8 mouse cellular contexts compared by ENCODE assay signal in the genomic region with DNA sequence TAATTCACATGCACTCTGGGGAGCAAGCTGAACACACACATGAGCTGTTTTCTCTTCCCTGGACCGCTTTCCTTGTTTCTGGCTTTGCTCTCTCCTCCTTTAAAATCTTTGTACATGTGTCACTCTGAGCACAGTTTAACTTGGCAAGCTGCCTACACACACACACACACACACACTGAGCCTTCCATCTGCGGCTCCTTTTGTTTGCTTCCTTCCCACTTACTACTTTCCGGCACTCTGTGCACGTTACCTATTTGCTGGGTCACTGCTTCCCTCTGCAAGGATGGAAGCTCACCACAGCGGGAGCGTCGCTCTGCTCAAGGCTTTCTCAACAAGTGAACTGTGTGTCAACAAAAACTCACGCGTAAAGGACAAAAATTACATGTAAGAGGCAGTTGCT. TPM values are rescaled to one million over a fixed set of nuclear protein-coding genes. Genes with fewer than 3 reads are reported as not detected.
DNase-seq lines count a peak whose midpoint lies in the region; ATAC-seq and TF ChIP-seq lines count a peak whose summit lies in the region.

No protein-coding gene starts in this region.

- no peak for TF ChIP-seq POLR2A in brain, embryonic 14.5 days (IDR thresholded peaks at IDR 0.05; ENCODE audit: borderline replicate concordance, extremely low read depth, insufficient read depth, insufficient read length, poor library complexity, severe bottlenecking)

- H3K27ac ChIP-seq in kidney, embryonic 14.5 days (ENCODE audit: low read depth, low read length): no peak overlapping the region; the same call in 1 of the 2 replicates
- 0 out of 4 replicates have a peak overlapping the region, but pooled peaks of 1 of the 2 experiments have one; percentile 24 for H3K27ac ChIP-seq in heart, embryonic 14.5 days (replicated peaks in 1 of 2; ENCODE audit: control insufficient read depth in 1 of 2, insufficient read depth in 1 of 2, low read depth in 2 of 2, low read length in 2 of 2)
- H3K27ac ChIP-seq in midbrain, embryonic 14.5 days (replicated peaks; ENCODE audit: low read depth, low read length): 0 out of 2 replicates have a peak overlapping the region, but pooled peaks have one; percentile 13

- H3K36me3 ChIP-seq in kidney, embryonic 14.5 days (ENCODE audit: control insufficient read depth, insufficient read depth, low read length): no peaks in the 10 kb centered on the region
- peaks cover 5% of the 10 kb centered on the region; the same call in 1 of the 2 replicates for H3K36me3 ChIP-seq in heart, embryonic 14.5 days (ENCODE audit: control insufficient read depth, insufficient read depth, low read length)
- peaks cover 9% of the 10 kb centered on the region; the same call in 1 of the 2 replicates for H3K36me3 ChIP-seq in midbrain, embryonic 14.5 days (ENCODE audit: control insufficient read depth, insufficient read depth, low read length)

- H3K4me3 ChIP-seq in kidney, embryonic 14.5 days (ENCODE audit: low read length): no peak overlapping the region
- no peak overlapping the region for H3K4me3 ChIP-seq in heart, embryonic 14.5 days (ENCODE audit: control insufficient read depth in 1 of 2, insufficient read depth in 1 of 2, low read depth in 1 of 2, low read length in 2 of 2)
- H3K4me3 ChIP-seq in midbrain, embryonic 14.5 days (replicated peaks; ENCODE audit: low read depth, low read length): no peak overlapping the region

- no peak overlapping the region for H3K9ac ChIP-seq in kidney, embryonic 14.5 days (ENCODE audit: low read depth, low read length)
- H3K9ac ChIP-seq in heart, embryonic 14.5 days (ENCODE audit: low read length): no peak overlapping the region
- no peak overlapping the region for H3K9ac ChIP-seq in midbrain, embryonic 14.5 days (replicated peaks; ENCODE audit: low read length)

- no peak overlapping the region for H3K4me2 ChIP-seq in kidney, embryonic 14.5 days (replicated peaks; ENCODE audit: low read depth, low read length)
- no peak overlapping the region for H3K4me2 ChIP-seq in heart, embryonic 14.5 days (ENCODE audit: low read length)
- no peak overlapping the region for H3K4me2 ChIP-seq in midbrain, embryonic 14.5 days (ENCODE audit: low read length)

- H3K4me1 ChIP-seq in kidney, embryonic 14.5 days (ENCODE audit: control insufficient read depth, insufficient read depth, low read length): 0 out of 2 replicates have a peak, but pooled peaks cover 4% of the 10 kb centered on the region
- 0 out of 4 replicates have a peak, but pooled peaks cover 0 to 3% of the 10 kb centered on the region in 2 experiments for H3K4me1 ChIP-seq in heart, embryonic 14.5 days (ENCODE audit: control insufficient read depth in 2 of 2, insufficient read depth in 2 of 2, low read length in 2 of 2)
- H3K4me1 ChIP-seq in midbrain, embryonic 14.5 days (ENCODE audit: control insufficient read depth, insufficient read depth, low read length): 0 out of 2 replicates have a peak, but pooled peaks cover 7% of the 10 kb centered on the region

- H3K27me3 ChIP-seq in kidney, embryonic 14.5 days (ENCODE audit: control insufficient read depth, insufficient read depth, low read length): no peaks in the 10 kb centered on the region
- H3K27me3 ChIP-seq in heart, embryonic 14.5 days (ENCODE audit: control insufficient read depth, insufficient read depth, low read length): no peaks in the 10 kb centered on the region
- no peaks in the 10 kb centered on the region for H3K27me3 ChIP-seq in midbrain, embryonic 14.5 days (ENCODE audit: control insufficient read depth, insufficient read depth, low read length)

- 27% methylated on average over 9 of the region's 9 CpGs for WGBS in kidney, embryonic 14.5 days
- WGBS in heart, embryonic 14.5 days: 52% methylated on average over 9 of the region's 9 CpGs
- WGBS in midbrain, embryonic 14.5 days: 57% methylated on average over 9 of the region's 9 CpGs

- ATAC-seq in kidney, embryonic 14.5 days (ENCODE audit: low FRiP score, low TSS enrichment): peak; percentile 56; the same call in 1 of the 2 replicates
- ATAC-seq in heart, embryonic 14.5 days (ENCODE audit: insufficient number of reproducible peaks, insufficient read depth, low FRiP score, low read depth): peak; percentile 80
- ATAC-seq in midbrain, embryonic 14.5 days (ENCODE audit: low FRiP score, low TSS enrichment): peak; percentile 67

- no peaks in the 10 kb centered on the region for H3K9me3 ChIP-seq in kidney, embryonic 14.5 days (ENCODE audit: control insufficient read depth, low read length)
- no peaks in the 10 kb centered on the region for H3K9me3 ChIP-seq in heart, embryonic 14.5 days (ENCODE audit: control insufficient read depth, low read length)
- H3K9me3 ChIP-seq in midbrain, embryonic 14.5 days (ENCODE audit: control insufficient read depth, low read length): no peaks in the 10 kb centered on the region; the same call in 1 of the 2 replicates

- no peak for DNase-seq in kidney, adult 9 months
- peak; percentile 94 for DNase-seq in brain, embryonic 14.5 days (ENCODE audit: low read depth)
- peak; percentile 50 to 59 for DNase-seq in layer of hippocampus, postnatal 10 days (ENCODE audit: low spot score in 2 of 2)
- DNase-seq in midbrain, embryonic 14.5 days: peak; percentile 72
- no peak for DNase-seq in spleen, postnatal 36 days (ENCODE audit: low spot score in 2 of 2)
- no peak for DNase-seq in spleen, postnatal 14 days (ENCODE audit: low spot score in 2 of 2)

- TF ChIP-seq CTCF in brain, embryonic 14.5 days (IDR thresholded peaks at IDR 0.05; ENCODE audit: borderline replicate concordance, extremely low read depth, insufficient read depth, insufficient read length): no peak

RNA-seq across cellular contexts. Expression of gene Ap1s3, which starts 25.6 kb away (rescaled TPM):
- polyA plus RNA-seq in kidney, embryonic 14.5 days (2014; fragmentation: Nextera tagmentation; extraction: Ambion mirVana): 0.92 and 2.0 TPM in 2 replicates
- polyA plus RNA-seq in brain, embryonic 14.5 days (2012; rRNA removed): 1.4 and 1.8 TPM in 2 replicates
- 0.70 and 0.74 TPM in 2 replicates for polyA plus RNA-seq in heart, embryonic 14.5 days (2014; fragmentation: Nextera tagmentation; extraction: Ambion mirVana)
- 1 to 10 TPM; 1.7 to 2.1 TPM for total RNA-seq in layer of hippocampus, postnatal 10 days (2021)
- 0.38 TPM in 1 of 2 replicates, not detected in the other for polyA plus RNA-seq in midbrain, embryonic 14.5 days (2014; fragmentation: Nextera tagmentation; extraction: Ambion mirVana)

Comparison
In these comparisons a context has a peak if more than half of its experiments do, and no peak if none do; other contexts are left out.
1. DNase-seq: peak in brain, embryonic 14.5 days (single experiment), layer of hippocampus, postnatal 10 days (2 of 2) and midbrain, embryonic 14.5 days (single experiment); none in kidney, adult 9 months (single experiment), spleen, postnatal 36 days (0 of 2) and spleen, postnatal 14 days (0 of 2).
2. Peak in every context shown above with its lines, with median percentiles within 50 percentile points of each other: ATAC-seq.